Mouse (Mus musculus) bone marrow, adult 2 months (tissue): ENCODE results near the gene Gpr82. TPM values are rescaled to one million over a fixed set of nuclear protein-coding genes. Genes with fewer than 3 reads are reported as not detected.

Experiments
- H3K27ac ChIP-seq: fragments of 200-500 bp; 2 replicates; pipeline ENCODE4 v1.5.1; 2012; ENCODE audit warnings: low read depth, mild to moderate bottlenecking, control low read depth, inconsistent platforms, low read length; ENCODE audit not compliant: control insufficient read depth, poor library complexity, insufficient read depth
- H3K4me1 ChIP-seq: fragments of 200-500 bp; 2 replicates; pipeline ENCODE4 v1.6.1; 2011; ENCODE audit warnings: low read length; ENCODE audit not compliant: control insufficient read depth, insufficient read depth
- H3K4me3 ChIP-seq: fragments of 200-500 bp; replicated peaks from 2 replicates; pipeline ENCODE3; 2011; ENCODE audit warnings: mild to moderate bottlenecking, low read depth, low read length, control low read depth; ENCODE audit not compliant: control insufficient read depth
- CTCF ChIP-seq: fragments of 200-500 bp; IDR thresholded peaks from 2 replicates; pipeline ENCODE4 v1.5.1; 2011; ENCODE audit warnings: low read length, control low read depth; ENCODE audit not compliant: control insufficient read depth, insufficient read depth
- POLR2A ChIP-seq: fragments of 200-500 bp; IDR thresholded peaks from 2 replicates; pipeline ENCODE4 v1.6.1; 2011; ENCODE audit warnings: low read depth, mild to moderate bottlenecking, control low read depth, low read length, borderline replicate concordance; ENCODE audit not compliant: control insufficient read depth
- WGBS: fragments of 180-500 bp; shearing (Covaris S2); methylation state at CpG from one replicate; pipeline ENCODE4 v1.1.7; 2018; 5-methylcytosine and 5-hydroxymethylcytosine counted together
- polyA plus RNA-seq: library from polyadenylated mRNA; stranded (reverse); fragments of >200 nt; gene quantifications from 2 replicates; pipeline ENCODE4 v1.2.4, GENCODE M21; 2011; ENCODE audit warnings: low replicate concordance; ENCODE audit not compliant: missing spikeins, insufficient read depth, insufficient read length

Gpr82 gene
- polyA plus RNA-seq, 1 experiment: not detected

DNA sequence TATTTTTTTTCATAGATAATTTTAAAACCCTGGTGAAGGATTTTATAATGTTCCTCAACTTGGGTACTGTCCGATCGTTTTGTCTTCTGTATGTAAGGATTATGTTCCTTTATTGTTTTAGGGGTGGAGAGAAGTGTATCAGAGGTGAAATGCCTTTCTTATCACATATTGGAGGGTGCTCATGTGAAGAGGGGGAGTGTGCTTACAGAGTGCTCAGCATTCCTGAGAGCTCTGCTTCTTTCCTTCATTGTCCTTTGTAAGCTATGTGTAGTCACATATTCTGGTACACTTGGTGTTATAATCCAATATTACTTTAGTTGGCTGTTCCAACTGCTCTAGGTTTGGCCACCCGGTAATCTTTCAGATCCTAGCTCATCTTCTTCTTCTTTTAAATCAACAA, 39.5 kb downstream of the Gpr82 start:
- TF ChIP-seq CTCF (no peak), POLR2A (no peak)
- no peak overlapping the region for H3K4me3 ChIP-seq
- WGBS: 79% methylated on average over 3 of the region's 3 CpGs
- H3K4me1 ChIP-seq: no peaks in the 10 kb centered on the region
- H3K27ac ChIP-seq: no peak overlapping the region

DNA sequence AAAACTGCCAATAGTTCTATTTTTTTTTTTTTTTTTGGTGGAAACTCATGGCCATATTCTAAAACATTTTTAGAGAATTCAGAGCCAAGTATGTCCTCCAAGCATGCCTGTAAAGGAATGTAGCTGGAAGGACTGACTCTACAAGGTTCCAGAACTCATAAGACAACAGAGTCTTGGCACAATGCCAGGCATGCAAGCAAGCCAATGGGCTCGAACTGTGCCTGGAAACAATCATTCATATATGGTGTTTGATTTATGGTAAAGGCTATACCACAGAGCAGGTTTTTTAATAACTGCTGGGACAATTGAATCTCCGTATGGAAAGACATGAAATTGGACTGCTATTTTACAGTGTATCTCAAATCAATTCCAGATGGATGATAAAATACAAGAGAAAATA, 43.9 kb downstream of the Gpr82 start:
- WGBS: 57% methylated on average over 2 of the region's 2 CpGs
- H3K27ac ChIP-seq: no peak overlapping the region
- TF ChIP-seq POLR2A: no peak
- no peak for TF ChIP-seq CTCF
- H3K4me3 ChIP-seq: no peak overlapping the region
- no peaks in the 10 kb centered on the region for H3K4me1 ChIP-seq

- H3K4me1 ChIP-seq: no peaks in the 10 kb centered on the region
- no peak for TF ChIP-seq POLR2A
- TF ChIP-seq CTCF: no peak
- WGBS: 40% methylated on average over 2 of the region's 2 CpGs
- H3K27ac ChIP-seq: no peak overlapping the region
- H3K4me3 ChIP-seq: no peak overlapping the region
These were observed 49.0 kb downstream of the Gpr82 start for GRCm38 (mm10) chrX:13710174-13710573.

Other genes starting within 250 kb of the Gpr82 start
- gene Nyx, start 195.3 kb upstream of the Gpr82 start, polyA plus RNA-seq: 0.68 TPM in 1 of 2 replicates, not detected in the other
- gene Gpr34, start 29.3 kb upstream of the Gpr82 start, polyA plus RNA-seq: not detected in 2 replicates
- gene Cask, start 190.0 kb downstream of the Gpr82 start, polyA plus RNA-seq: 8.4 and 10.8 TPM in 2 replicates